ENCODE assay signal across 8 mouse cellular contexts in genomic region chr13:74121141-74121602, GRCm38 (mm10). TPM values are rescaled to one million over a fixed set of nuclear protein-coding genes. Genes with fewer than 3 reads are reported as not detected.
DNase-seq lines count a peak whose midpoint lies in the region; ATAC-seq lines count a peak whose summit lies in the region.
"Had no signal": no experiment of that assay in that cellular context is flagged by ENCODE, and none has a peak within 500 bp of the region (broad histone marks: within the 10 kb centered on the region; RNA-seq: fewer than 3 reads in every experiment).

Gene Slc9a3 (plus strand): TSS chr13:74121457.

- no peak within 1 kb of the TSS for H3K27ac ChIP-seq in embryonic facial prominence, embryonic 13.5 days
- H3K27ac ChIP-seq in hindbrain, embryonic 15.5 days (replicated peaks): no peak within 1 kb of the TSS

- ATAC-seq in embryonic facial prominence, embryonic 13.5 days (ENCODE audit: insufficient number of reproducible peaks, insufficient read depth, low FRiP score, low TSS enrichment, low read depth): no peak
- ATAC-seq in hindbrain, embryonic 15.5 days (ENCODE audit: low FRiP score, low read depth): peak; percentile 64
- no peak; the same call in 1 of the 2 replicates for ATAC-seq in megakaryocyte progenitor cell, adult 5-6 weeks (replicated peaks; ENCODE audit: poor library complexity)

- peak within 1 kb of the TSS; percentile 46 for H3K4me3 ChIP-seq in embryonic facial prominence, embryonic 13.5 days
- H3K4me3 ChIP-seq in hindbrain, embryonic 15.5 days: peak within 1 kb of the TSS; percentile 44
- H3K4me3 ChIP-seq: myocyte had no signal

- peak within 1 kb of the TSS; percentile 78 for H3K4me2 ChIP-seq in embryonic facial prominence, embryonic 13.5 days
- peak within 1 kb of the TSS; percentile 85 for H3K4me2 ChIP-seq in hindbrain, embryonic 15.5 days

- peak; percentile 10 for DNase-seq in thymus, postnatal 4 days
- DNase-seq in thymus, postnatal 36 days: no peak
- peak; percentile 12 for DNase-seq in liver
- DNase-seq in right cerebral cortex, postnatal 25 days: peak; percentile 27

- under 1% methylated on average over 35 of the region's 35 CpGs for WGBS in embryonic facial prominence, embryonic 13.5 days
- WGBS in hindbrain, embryonic 15.5 days: 1% methylated on average over 35 of the region's 35 CpGs

- H3K36me3 ChIP-seq in embryonic facial prominence, embryonic 13.5 days: no peaks in the 10 kb centered on the region
- no peaks in the 10 kb centered on the region for H3K36me3 ChIP-seq in hindbrain, embryonic 15.5 days

- peaks cover 79% of the 10 kb centered on the region for H3K27me3 ChIP-seq in embryonic facial prominence, embryonic 13.5 days
- peaks cover 44% of the 10 kb centered on the region for H3K27me3 ChIP-seq in hindbrain, embryonic 15.5 days

- peaks cover 9% of the 10 kb centered on the region for H3K4me1 ChIP-seq in embryonic facial prominence, embryonic 13.5 days
- peaks cover 9% of the 10 kb centered on the region for H3K4me1 ChIP-seq in hindbrain, embryonic 15.5 days (replicated peaks)

- peak within 1 kb of the TSS; percentile 60 for H3K9ac ChIP-seq in embryonic facial prominence, embryonic 13.5 days
- H3K9ac ChIP-seq in hindbrain, embryonic 15.5 days: peak within 1 kb of the TSS; percentile 38

- no peaks in the 10 kb centered on the region for H3K9me3 ChIP-seq in embryonic facial prominence, embryonic 13.5 days
- no peaks in the 10 kb centered on the region for H3K9me3 ChIP-seq in hindbrain, embryonic 15.5 days

RNA-seq across cellular contexts. Expression of gene Slc9a3, which starts in this region (rescaled TPM):
- not detected in 2 replicates for polyA plus RNA-seq in embryonic facial prominence, embryonic 13.5 days (2015; fragmentation: Nextera tagmentation; extraction: Ambion mirVana)
- polyA plus RNA-seq in hindbrain, embryonic 15.5 days (2015; fragmentation: Nextera tagmentation; extraction: Ambion mirVana): 0.10 and 0.24 TPM in 2 replicates
- total RNA-seq in megakaryocyte progenitor cell, adult 5-6 weeks (2015): not detected in 2 replicates
- total RNA-seq in megakaryocyte progenitor cell, adult 5-6 weeks (2017): not detected in 2 replicates

Comparison
In these comparisons a context has a peak if more than half of its experiments do, and no peak if none do; other contexts are left out.
1. DNase-seq: peak in thymus, postnatal 4 days (single experiment), liver (single experiment) and right cerebral cortex, postnatal 25 days (single experiment); none in thymus, postnatal 36 days (0 of 2).
2. Peak in ATAC-seq, H3K4me3 ChIP-seq, H3K9ac ChIP-seq and H3K4me2 ChIP-seq in hindbrain, embryonic 15.5 days; RNA of the gene not detected or under 1 TPM.